Mouse (Mus musculus) CH12.LX (cell line): ENCODE results near the gene 1700125H20Rik. TPM values are rescaled to one million over a fixed set of nuclear protein-coding genes. Genes with fewer than 3 reads are reported as not detected.

Source experiments
- DNase-seq: peaks from one replicate; pipeline ENCODE4 v3.0.0-alpha.2; 2013; ENCODE audit errors: extremely low read depth
- H3K27ac ChIP-seq: 2 replicates; pipeline ENCODE4 v1.5.1; 2012; ENCODE audit warnings: low read depth, mild to moderate bottlenecking, control low read depth, moderate library complexity; ENCODE audit not compliant: insufficient read depth
- H3K27me3 ChIP-seq: replicated peaks from 2 replicates; pipeline ENCODE3; 2012; ENCODE audit warnings: inconsistent platforms
- H3K36me3 ChIP-seq, 2 experiments: replicated peaks in 1 of 2; 2 replicates each; pipeline versions ENCODE3 to v1.6.1; 2012; ENCODE audit warnings: inconsistent platforms in 1 of 2, low read length in 1 of 2, mild to moderate bottlenecking in 1 of 2, mixed read lengths in 1 of 2, moderate library complexity in 1 of 2; ENCODE audit not compliant: control insufficient read depth in 1 of 2, insufficient read depth in 1 of 2
- H3K4me1 ChIP-seq, 2 experiments: 2 replicates each; pipeline ENCODE4 v1.6.1; 2012; ENCODE audit warnings: inconsistent platforms in 1 of 2, moderate library complexity in 1 of 2; ENCODE audit not compliant: insufficient read depth in 2 of 2, control insufficient read depth in 1 of 2
- H3K4me2 ChIP-seq: 2 replicates; pipeline ENCODE4 v1.6.1; 2012; ENCODE audit warnings: low read depth, mild to moderate bottlenecking, control low read depth; ENCODE audit not compliant: poor library complexity, insufficient read depth, severe bottlenecking
- H3K4me3 ChIP-seq, 3 experiments: fragments of 150-350 bp in 1 of 3; sonication (generic) in 1 of 3; replicated peaks in 1 of 3; 2 replicates each; pipeline versions ENCODE3 to v1.5.1; 2011 to 2012; ENCODE audit warnings: low read depth in 2 of 3, low read length in 2 of 3, mild to moderate bottlenecking in 2 of 3, moderate library complexity in 2 of 3, control low read depth in 1 of 3, improper control_type of control experiment in 1 of 3, inconsistent platforms in 1 of 3, mixed read lengths in 1 of 3; ENCODE audit not compliant: poor library complexity in 1 of 3
- H3K79me2 ChIP-seq: replicated peaks from 2 replicates; pipeline ENCODE4 v1.6.1; 2012; ENCODE audit warnings: mild to moderate bottlenecking, moderate library complexity; ENCODE audit not compliant: control insufficient read depth, poor library complexity, insufficient read depth, severe bottlenecking; ENCODE audit errors: extremely low read depth
- H3K9ac ChIP-seq: 2 replicates; pipeline ENCODE4 v1.6.1; 2012; ENCODE audit warnings: low read depth, mild to moderate bottlenecking, control low read depth, moderate library complexity; ENCODE audit not compliant: insufficient read depth
- H3K9me3 ChIP-seq: replicated peaks from 2 replicates; pipeline ENCODE3; 2012; ENCODE audit warnings: low read length, inconsistent platforms, mixed read lengths
- BHLHE40 ChIP-seq: IDR thresholded peaks from 2 replicates; pipeline ENCODE4 v1.6.1; 2011; ENCODE audit warnings: mild to moderate bottlenecking, low read depth, low read length, improper control_type of control experiment
- CHD2 ChIP-seq: IDR thresholded peaks from 2 replicates; pipeline ENCODE4 v1.6.1; 2011; ENCODE audit warnings: low read length, improper control_type of control experiment
- CTCF ChIP-seq, 2 experiments: IDR thresholded peaks in 1 of 2; conservative IDR thresholded peaks in 1 of 2; 2 replicates each; pipeline ENCODE4 v1.5.1; 2011 to 2012; ENCODE audit warnings: low read depth in 2 of 2, low read length in 2 of 2, improper control_type of control experiment in 1 of 2, inconsistent platforms in 1 of 2, mild to moderate bottlenecking in 1 of 2, moderate library complexity in 1 of 2
- EP300 ChIP-seq: IDR thresholded peaks from 2 replicates; pipeline ENCODE4 v1.6.1; 2011; ENCODE audit warnings: low read length, improper control_type of control experiment
- HCFC1 ChIP-seq: IDR thresholded peaks from 2 replicates; pipeline ENCODE4 v1.6.1; 2012; ENCODE audit warnings: low read depth, mild to moderate bottlenecking, inconsistent platforms, low read length, improper control_type of control experiment
- JUN ChIP-seq: IDR thresholded peaks from 2 replicates; pipeline ENCODE4 v1.6.1; 2011; ENCODE audit warnings: low read depth, mild to moderate bottlenecking, low read length, improper control_type of control experiment, moderate library complexity; ENCODE audit not compliant: insufficient read depth
- MXI1 ChIP-seq: IDR thresholded peaks from 2 replicates; pipeline ENCODE4 v1.6.1; 2011; ENCODE audit warnings: mild to moderate bottlenecking, low read depth, low read length, improper control_type of control experiment
- NRF1 ChIP-seq: IDR thresholded peaks from 2 replicates; pipeline ENCODE4 v1.6.1; 2014; ENCODE audit warnings: low read depth, mild to moderate bottlenecking, inconsistent platforms, low read length, improper control_type of control experiment, moderate library complexity
- POLR2AphosphoS2 ChIP-seq: IDR thresholded peaks from 2 replicates; pipeline ENCODE4 v1.6.1; 2011; ENCODE audit warnings: low read depth, low read length, improper control_type of control experiment
- RAD21 ChIP-seq: IDR thresholded peaks from 2 replicates; pipeline ENCODE4 v1.6.1; 2011; ENCODE audit warnings: low read depth, mild to moderate bottlenecking, low read length, improper control_type of control experiment, moderate library complexity
- RCOR1 ChIP-seq: conservative IDR thresholded peaks from 2 replicates; pipeline ENCODE4 v1.6.1; 2012; ENCODE audit warnings: low read depth, mild to moderate bottlenecking, inconsistent platforms, low read length, improper control_type of control experiment
- SMC3 ChIP-seq: IDR thresholded peaks from 2 replicates; pipeline ENCODE4 v1.6.1; 2011; ENCODE audit warnings: low read depth, low read length, improper control_type of control experiment
- USF2 ChIP-seq: conservative IDR thresholded peaks from 2 replicates; pipeline ENCODE4 v1.6.1; 2011; ENCODE audit warnings: low read depth, low read length, improper control_type of control experiment
- ZC3H11A ChIP-seq: IDR thresholded peaks from 2 replicates; pipeline ENCODE4 v1.6.1; 2012; ENCODE audit warnings: low read depth, mild to moderate bottlenecking, inconsistent platforms, low read length, improper control_type of control experiment
- ZKSCAN1 ChIP-seq: IDR thresholded peaks from 2 replicates; pipeline ENCODE4 v1.6.1; 2012; ENCODE audit warnings: low read depth, inconsistent platforms, low read length, improper control_type of control experiment, borderline replicate concordance
- ZNF384 ChIP-seq: IDR thresholded peaks from 2 replicates; pipeline ENCODE4 v1.6.1; 2012; ENCODE audit warnings: low read depth, low read length, improper control_type of control experiment, inconsistent platforms
- dilution Hi-C: fragments of 300-500 bp; cut with MboI; formaldehyde crosslinking; loops from 2 replicates; pipeline ENCODE4 v1.14.3; 2020; ENCODE audit warnings: low sequenced_read_pairs; ENCODE audit not compliant: extremely low pct_unique_long_range_greater_than_20kb, extremely low pct_ligation_motif_present
- in situ Hi-C: fragments of 300-500 bp; cut with MboI; formaldehyde crosslinking; loops from 3 replicates; pipeline ENCODE4 v1.14.3; 2019; ENCODE audit warnings: low sequenced_read_pairs, low pct_ligation_motif_present, low pct_unique_long_range_greater_than_20kb, mixed read lengths
- polyA plus RNA-seq: library from polyadenylated mRNA; unstranded; fragments of >175 nt; gene quantifications from 2 replicates; pipeline ENCODE4 v1.2.1, GENCODE M21; 2012; ENCODE audit warnings: low read depth; ENCODE audit not compliant: insufficient read length
- total RNA-seq, 2 experiments: library from RNA; depleted of rRNA; stranded (reverse); fragments of 300-350 nt in 1 of 2; fragments of >200 nt in 1 of 2; gene quantifications; 2 replicates each; pipeline ENCODE4 v1.2.3; 2012 to 2014

Gene 1700125H20Rik
- total and polyA plus RNA-seq, 3 experiments, result 0.17 TPM; not detected in 2

GRCm38 (mm10) chr11:85183284-85183779 lies 13.1 kb downstream of the 1700125H20Rik start:
- Histone ChIP-seq H3K4me2 (peak overlapping the region; percentile 66), H3K79me2 (no peaks in the 10 kb centered on the region), H3K9ac (no peak overlapping the region), H3K27me3 (no peaks in the 10 kb centered on the region), H3K27ac (no peak overlapping the region), H3K9me3 (peaks cover 3% of the 10 kb centered on the region), H3K4me1 (peaks cover 0 to 8% of the 10 kb centered on the region in 2 experiments; a peak in 2 of 4 replicates), H3K36me3 (peaks cover 0 to 12% of the 10 kb centered on the region in 2 experiments), H3K4me3 (peak overlapping the region in 2 of 3 experiments; percentile 34 to 55)
- DNase-seq, result no peak
- in situ Hi-C loops (no loop called here), dilution Hi-C loops (no loop called here)
- 0 out of 2 replicates have a peak, but pooled peaks have one; percentile 10 for TF ChIP-seq MXI1
- no peak for TF ChIP-seq JUN

GRCm38 (mm10) chr11:85184082-85184481 lies 13.9 kb downstream of the 1700125H20Rik start:
- no peak overlapping the region for H3K27ac ChIP-seq
- no peaks in the 10 kb centered on the region for H3K27me3 ChIP-seq
- H3K4me3 ChIP-seq, result no peak overlapping the region
- no peak overlapping the region for H3K4me2 ChIP-seq
- in situ Hi-C loops (no loop called here), dilution Hi-C loops (no loop called here)
- peaks cover 3% of the 10 kb centered on the region for H3K9me3 ChIP-seq
- peaks cover 1 to 19% of the 10 kb centered on the region in 2 experiments for H3K36me3 ChIP-seq
- peaks cover 0 to 8% of the 10 kb centered on the region in 2 experiments; a peak in 2 of 4 replicates for H3K4me1 ChIP-seq
- DNase-seq, result peak; percentile 83
- no peaks in the 10 kb centered on the region for H3K79me2 ChIP-seq
- no peak overlapping the region for H3K9ac ChIP-seq
- TF ChIP-seq EP300 (no peak), CTCF (conservative IDR thresholded peaks at IDR 0.05 in 1 of 2, IDR thresholded peaks at IDR 0.05 in 1 of 2; ENCODE audit: low read depth in 2 of 2, low read length in 2 of 2) (peak; percentile 75 to 87), RCOR1 (no peak), SMC3 (peak; percentile 61), RAD21 (peak; percentile 82), NRF1 (no peak)

- Histone ChIP-seq H3K36me3 (peaks cover 7 to 26% of the 10 kb centered on the region in 2 experiments), H3K4me1 (peaks cover 0 to 8% of the 10 kb centered on the region in 2 experiments; a peak in 2 of 4 replicates), H3K27me3 (no peaks in the 10 kb centered on the region), H3K9me3 (peaks cover 3% of the 10 kb centered on the region), H3K9ac (no peak overlapping the region), H3K79me2 (no peaks in the 10 kb centered on the region), H3K4me2 (no peak overlapping the region), H3K4me3 (no peak overlapping the region), H3K27ac (no peak overlapping the region)
- TF ChIP-seq ZC3H11A (no peak), ZKSCAN1 (no peak), ZNF384 (no peak), POLR2AphosphoS2 (0 out of 2 replicates have a peak, but pooled peaks have one; percentile 2), CHD2 (no peak), HCFC1 (no peak), BHLHE40 (no peak), USF2 (no peak)
- DNase-seq, result no peak
- in situ Hi-C loops, result no loop called here
- dilution Hi-C loops, result no loop called here
These were observed 14.6 kb downstream of the 1700125H20Rik start for GRCm38 (mm10) chr11:85184839-85185238.
